In genomic region chr15:91461940-91462339, GRCm38 (mm10) we compare ENCODE assay signal across 13 mouse cellular contexts.
"Had no signal": no experiment of that assay in that cellular context is flagged by ENCODE, and none has a peak within 500 bp of the region (broad histone marks: within the 10 kb centered on the region; RNA-seq: fewer than 3 reads in every experiment).

No protein-coding gene starts in this region.

- H3K9ac ChIP-seq: limb, embryonic 12.5 days; liver, embryonic 13.5 days; liver, postnatal 0 days; neural tube, embryonic 15.5 days; stomach, embryonic 15.5 days had no signal

- H3K4me3 ChIP-seq: layer of hippocampus, adult 2 months; limb, embryonic 12.5 days; liver, embryonic 13.5 days; neural tube, embryonic 15.5 days; stomach, embryonic 15.5 days had no signal

- H3K27ac ChIP-seq: layer of hippocampus, adult 2 months; limb, embryonic 12.5 days; liver, embryonic 13.5 days; neural tube, embryonic 15.5 days; stomach, embryonic 15.5 days had no signal

- DNase-seq: liver; liver, embryonic 13.5 days; liver, postnatal 0 days; lung, postnatal 36 days; right cerebral cortex, postnatal 14 days; thymus, adult 2 months; thymus, postnatal 25 days had no signal

- H3K4me2 ChIP-seq: limb, embryonic 12.5 days; liver, embryonic 13.5 days; neural tube, embryonic 15.5 days; stomach, embryonic 15.5 days had no signal

- ATAC-seq: intestine, postnatal 0 days; liver, postnatal 0 days; midbrain, embryonic 16.5 days had no signal

- H3K27me3 ChIP-seq: limb, embryonic 12.5 days; liver, embryonic 13.5 days; neural tube, embryonic 15.5 days; stomach, embryonic 15.5 days had no signal

- H3K36me3 ChIP-seq: limb, embryonic 12.5 days; liver, embryonic 13.5 days; neural tube, embryonic 15.5 days; stomach, embryonic 15.5 days had no signal

- H3K9me3 ChIP-seq: limb, embryonic 12.5 days; liver, embryonic 13.5 days; neural tube, embryonic 15.5 days; stomach, embryonic 15.5 days had no signal

- H3K4me1 ChIP-seq: liver, embryonic 13.5 days; stomach, embryonic 15.5 days had no signal
